Mouse (Mus musculus) gastrocnemius, adult 2 months (tissue): ENCODE measurements at regions not wholly inside any gene's neighbourhood (a gene's known extent, or its start where the extent isn't known, plus 50 kb on each side); places are given as distances from the start of the nearest gene placed in this dataset.

Experiments used
- DNase-seq: peaks from one replicate; pipeline ENCODE4 v3.0.0; 2022
- H3K27ac ChIP-seq: fragments of 200-600 bp; 2 replicates; pipeline ENCODE4 v1.8.1; 2022; ENCODE audit warnings: mild to moderate bottlenecking
- H3K4me3 ChIP-seq: fragments of 200-600 bp; 2 replicates; pipeline ENCODE4 v1.8.1; 2022; ENCODE audit warnings: mild to moderate bottlenecking, moderate library complexity
- CTCF ChIP-seq: fragments of 200-600 bp; IDR thresholded peaks from 2 replicates; pipeline ENCODE4 v1.8.1; 2022; ENCODE audit warnings: antibody characterized with exemption, mild to moderate bottlenecking, moderate library complexity
- intact Hi-C: fragments of 180-260 bp; cut with DNase I; formaldehyde crosslinking; loops from one replicate; pipeline ENCODE4 v1.15.1; 2025

- intact Hi-C loops, result no loop called here
- no peak for TF ChIP-seq CTCF
- no peak overlapping the region for H3K4me3 ChIP-seq
- no peak for DNase-seq
- H3K27ac ChIP-seq, result no peak overlapping the region
Observed at GRCm38 (mm10) chr7:136021071-136021470, 304.9 kb upstream of the Mki67 start.

- no peak overlapping the region for H3K4me3 ChIP-seq
- no peak for DNase-seq
- intact Hi-C loops, result no loop called here
- no peak overlapping the region for H3K27ac ChIP-seq
- no peak for TF ChIP-seq CTCF
Observed at GRCm38 (mm10) chr7:136022781-136023448, 306.8 kb upstream of the Mki67 start.

GRCm38 (mm10) chr7:136026451-136026850 lies 310.3 kb upstream of the Mki67 start:
- DNase-seq, result no peak

GRCm38 (mm10) chr7:136032026-136032425 lies 315.9 kb upstream of the Mki67 start:
- intact Hi-C loops, result no loop called here
- TF ChIP-seq CTCF, result no peak
- no peak for DNase-seq
- H3K4me3 ChIP-seq, result no peak overlapping the region
- no peak overlapping the region for H3K27ac ChIP-seq

More at GRCm38 (mm10) chr7:136026451-136026850, 310.3 kb upstream of the Mki67 start:
- H3K27ac ChIP-seq, result no peak overlapping the region
- intact Hi-C loops, result no loop called here
- no peak overlapping the region for H3K4me3 ChIP-seq
- TF ChIP-seq CTCF, result no peak

- no peak for TF ChIP-seq CTCF
- intact Hi-C loops, result no loop called here
- no peak for DNase-seq
Observed at GRCm38 (mm10) chr7:136033536-136033935, 317.4 kb upstream of the Mki67 start.

GRCm38 (mm10) chr7:136035735-136036134 lies 319.6 kb upstream of the Mki67 start:
- no peak for TF ChIP-seq CTCF
- H3K4me3 ChIP-seq, result no peak overlapping the region
- intact Hi-C loops, result no loop called here
- DNase-seq, result no peak
- H3K27ac ChIP-seq, result no peak overlapping the region

More at GRCm38 (mm10) chr7:136033536-136033935, 317.4 kb upstream of the Mki67 start:
- no peak overlapping the region for H3K27ac ChIP-seq
- no peak overlapping the region for H3K4me3 ChIP-seq

GRCm38 (mm10) chr7:136038072-136038471 lies 321.9 kb upstream of the Mki67 start:
- H3K4me3 ChIP-seq, result no peak overlapping the region
- no peak for TF ChIP-seq CTCF
- H3K27ac ChIP-seq, result no peak overlapping the region
- intact Hi-C loops, result no loop called here
- no peak for DNase-seq

- intact Hi-C loops, result no loop called here
- no peak overlapping the region for H3K27ac ChIP-seq
- TF ChIP-seq CTCF, result no peak
Observed at GRCm38 (mm10) chr7:136038906-136039305, 322.7 kb upstream of the Mki67 start.

GRCm38 (mm10) chr7:136041921-136042320 lies 325.8 kb upstream of the Mki67 start:
- no peak for TF ChIP-seq CTCF
- no peak overlapping the region for H3K4me3 ChIP-seq
- no peak for DNase-seq
- intact Hi-C loops, result no loop called here
- no peak overlapping the region for H3K27ac ChIP-seq

More at GRCm38 (mm10) chr7:136038906-136039305, 322.7 kb upstream of the Mki67 start:
- H3K4me3 ChIP-seq, result no peak overlapping the region
- no peak for DNase-seq

- no peak for TF ChIP-seq CTCF
- DNase-seq, result peak; percentile 47
- no peak overlapping the region for H3K27ac ChIP-seq
- intact Hi-C loops, result no loop called here
- H3K4me3 ChIP-seq, result no peak overlapping the region
Observed at GRCm38 (mm10) chr7:136046645-136047363, 330.6 kb upstream of the Mki67 start.

GRCm38 (mm10) chr7:136047364-136047945 lies 331.3 kb upstream of the Mki67 start:
- DNase-seq, result no peak
- no peak overlapping the region for H3K27ac ChIP-seq
- intact Hi-C loops, result no loop called here
- TF ChIP-seq CTCF, result no peak
- H3K4me3 ChIP-seq, result no peak overlapping the region

- Histone ChIP-seq H3K27ac (no peak overlapping the region), H3K4me3 (no peak overlapping the region)
- TF ChIP-seq CTCF, result no peak
- intact Hi-C loops, result no loop called here
- DNase-seq, result peak; percentile 40
Observed at GRCm38 (mm10) chr7:136048925-136049586, 332.9 kb upstream of the Mki67 start.

- TF ChIP-seq CTCF, result no peak
- DNase-seq, result peak; percentile 23
- H3K27ac ChIP-seq, result no peak overlapping the region
- intact Hi-C loops, result no loop called here
- H3K4me3 ChIP-seq, result no peak overlapping the region
Observed at GRCm38 (mm10) chr7:136049587-136049930, 333.4 kb upstream of the Mki67 start.
